Mouse (Mus musculus) myocyte (in vitro differentiated cells): ENCODE measurements around the gene Ghdc.

Source experiments
- CEBPB ChIP-seq: IDR thresholded peaks from 2 replicates; pipeline ENCODE4 v1.6.1; 2011; ENCODE audit warnings: mild to moderate bottlenecking, moderate library complexity; ENCODE audit not compliant: poor library complexity, insufficient read depth, severe bottlenecking
- MAX ChIP-seq: IDR thresholded peaks from one replicate; pipeline ENCODE4 v1.6.1; 2011; ENCODE audit warnings: low read depth, mild to moderate bottlenecking, control low read depth
- POLR2A ChIP-seq: IDR thresholded peaks from one replicate; pipeline ENCODE4 v1.6.1; 2011; ENCODE audit warnings: low read depth, mild to moderate bottlenecking, control low read depth, moderate library complexity; ENCODE audit not compliant: insufficient read length

DNA sequence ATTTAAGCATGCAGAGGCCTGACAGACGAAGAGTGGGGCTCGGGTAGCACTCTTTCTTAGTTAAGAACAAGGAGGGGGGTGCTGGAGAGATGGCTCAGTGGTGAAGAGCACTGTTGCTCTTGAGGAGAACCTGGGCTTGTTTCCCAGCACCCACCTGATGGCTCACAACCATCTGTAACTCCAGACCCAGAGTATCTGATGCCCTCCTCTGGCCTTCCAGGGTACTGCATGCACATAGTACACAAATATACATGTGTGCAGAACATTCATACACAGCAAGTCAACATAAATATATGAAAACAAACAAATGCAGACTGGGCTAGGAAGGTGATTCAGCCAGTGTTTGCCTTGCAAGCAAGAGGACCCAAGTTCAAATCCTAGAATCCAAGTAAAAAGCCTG, 40.4 kb upstream of the Ghdc start:
- no peak for TF ChIP-seq POLR2A
- TF ChIP-seq CEBPB: no peak
- no peak for TF ChIP-seq MAX
